Comparison of ENCODE assay signal across 10 mouse cellular contexts in genomic region chr2:29553945-29554634, GRCm38 (mm10).
A peak's percentile ranks its signal among the peaks of the same experiment; 100 is the strongest.
DNase-seq lines count a peak whose midpoint lies in the region; ATAC-seq and TF ChIP-seq lines count a peak whose summit lies in the region.
"Had no signal": no experiment of that assay in that cellular context is flagged by ENCODE, and none has a peak within 500 bp of the region (broad histone marks: within the 10 kb centered on the region; RNA-seq: fewer than 3 reads in every experiment).

No protein-coding gene starts in this region.

- no peak overlapping the region for H3K4me3 ChIP-seq in cerebellum, adult 2 months (replicated peaks; ENCODE audit: insufficient read depth, low read depth, low read length)
- H3K4me3 ChIP-seq in left cerebral cortex, adult 2 months = no peak overlapping the region
- H3K4me3 ChIP-seq: heart, embryonic 15.5 days; myocyte had no signal

- 68% methylated on average over 4 of the region's 4 CpGs for WGBS in cerebellum, adult 2 months

- no peak overlapping the region for H3K27ac ChIP-seq in cerebellum, adult 2 months (ENCODE audit: insufficient read depth, low read length)
- no peak overlapping the region for H3K27ac ChIP-seq in left cerebral cortex, adult 2 months
- H3K27ac ChIP-seq: heart, embryonic 15.5 days had no signal

- H3K4me1 ChIP-seq in cerebellum, adult 2 months (ENCODE audit: control insufficient read depth, insufficient read depth, low read length) = no peaks in the 10 kb centered on the region
- H3K4me1 ChIP-seq: heart, embryonic 15.5 days had no signal

- TF ChIP-seq CTCF in cerebellum, adult 2 months (IDR thresholded peaks at IDR 0.05; ENCODE audit: borderline replicate concordance, insufficient read depth, low read depth, low read length) = peak; percentile 36; the same call in 1 of the 2 replicates
- TF ChIP-seq CTCF in left cerebral cortex, adult 2 months (IDR thresholded peaks at IDR 0.05) = peak; percentile 84

- no peak for DNase-seq in cerebellum, adult 2 months
- DNase-seq in left cerebral cortex, adult 2 months (ENCODE audit: extremely low spot score in 1 of 2, low spot score in 2 of 2) = peak in 1 of 2 experiments; percentile 24
- DNase-seq in left cerebral cortex, postnatal 10 days (ENCODE audit: extremely low spot score in 1 of 2, low spot score in 2 of 2) = no peak
- DNase-seq in R1 (ENCODE audit: low read depth, low spot score) = peak; percentile 68
- DNase-seq in gastrocnemius, postnatal 10 days = peak; percentile 53
- DNase-seq in lung, postnatal 36 days = peak; percentile 73
- peak; percentile 57 for DNase-seq in thymus, postnatal 14 days

- no peak for TF ChIP-seq POLR2A in cerebellum, adult 2 months (IDR thresholded peaks at IDR 0.05; ENCODE audit: borderline replicate concordance, insufficient read depth, low read length)

- no peak for ATAC-seq in cerebellum, adult (ENCODE audit: insufficient number of reproducible peaks, low FRiP score, low TSS enrichment)

- intact Hi-C loops in left cerebral cortex, adult 2 months (cut with DNase I) = no loop called here
- intact Hi-C loops in left cerebral cortex, postnatal 10 days (cut with DNase I) = no loop called here

- no peaks in the 10 kb centered on the region for H3K27me3 ChIP-seq in cerebellum, adult 2 months (ENCODE audit: control insufficient read depth, insufficient read depth, low read length)
- H3K27me3 ChIP-seq: heart, embryonic 15.5 days had no signal

Comparison
In these comparisons a context has a peak if more than half of its experiments do, and no peak if none do; other contexts are left out.
1. DNase-seq: peak in R1 (single experiment), gastrocnemius, postnatal 10 days (single experiment), lung, postnatal 36 days (single experiment) and thymus, postnatal 14 days (single experiment); none in cerebellum, adult 2 months (0 of 2) and left cerebral cortex, postnatal 10 days (0 of 2).